Mouse (Mus musculus): ENCODE measurements around the gene Acvr1b.

The Acvr1b gene

GRCm38 (mm10) chr15:101251930-101252329 is 78.1 kb downstream of the Acvr1b start:
- DNase-seq (ENCODE audit: low spot score) = no peak

DNA sequence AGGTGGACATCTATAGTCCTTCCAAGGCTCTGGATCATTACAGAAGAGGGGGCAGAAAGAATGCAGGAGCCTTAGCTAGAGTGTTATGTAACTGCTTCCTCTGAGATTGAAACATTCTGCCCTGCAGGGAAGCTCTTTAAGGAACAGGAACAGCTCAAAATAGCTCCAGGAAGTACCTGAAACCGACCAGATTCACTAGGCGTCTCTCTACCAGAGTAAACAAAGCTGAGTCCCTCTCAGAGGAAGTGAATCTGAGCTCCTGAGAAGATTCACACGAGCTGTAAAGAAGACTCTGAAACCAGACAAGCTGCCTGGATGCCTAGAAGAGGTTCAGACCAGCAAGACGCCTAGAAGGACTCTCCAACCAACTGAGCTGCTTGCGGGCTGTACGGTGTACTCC is 78.7 kb downstream of the Acvr1b start:
- no peak for DNase-seq (ENCODE audit: low spot score)

DNA sequence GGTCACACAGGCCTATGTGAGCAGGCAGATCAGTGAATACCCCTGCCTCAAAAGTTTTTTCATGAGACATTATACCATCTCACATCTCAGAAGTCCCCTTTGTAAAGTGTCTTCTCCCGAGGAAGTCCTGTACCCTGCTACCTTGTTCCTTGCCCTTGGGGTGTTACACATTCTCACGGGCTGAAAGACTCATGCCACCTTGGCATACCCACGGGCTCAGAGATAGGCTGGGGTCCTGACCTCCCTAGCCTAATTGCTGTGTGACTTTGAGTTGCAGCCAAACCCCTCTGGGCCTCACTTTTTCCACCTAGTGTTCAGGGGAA is 79.7 kb downstream of the Acvr1b start:
- DNase-seq (ENCODE audit: low spot score) = no peak

DNA sequence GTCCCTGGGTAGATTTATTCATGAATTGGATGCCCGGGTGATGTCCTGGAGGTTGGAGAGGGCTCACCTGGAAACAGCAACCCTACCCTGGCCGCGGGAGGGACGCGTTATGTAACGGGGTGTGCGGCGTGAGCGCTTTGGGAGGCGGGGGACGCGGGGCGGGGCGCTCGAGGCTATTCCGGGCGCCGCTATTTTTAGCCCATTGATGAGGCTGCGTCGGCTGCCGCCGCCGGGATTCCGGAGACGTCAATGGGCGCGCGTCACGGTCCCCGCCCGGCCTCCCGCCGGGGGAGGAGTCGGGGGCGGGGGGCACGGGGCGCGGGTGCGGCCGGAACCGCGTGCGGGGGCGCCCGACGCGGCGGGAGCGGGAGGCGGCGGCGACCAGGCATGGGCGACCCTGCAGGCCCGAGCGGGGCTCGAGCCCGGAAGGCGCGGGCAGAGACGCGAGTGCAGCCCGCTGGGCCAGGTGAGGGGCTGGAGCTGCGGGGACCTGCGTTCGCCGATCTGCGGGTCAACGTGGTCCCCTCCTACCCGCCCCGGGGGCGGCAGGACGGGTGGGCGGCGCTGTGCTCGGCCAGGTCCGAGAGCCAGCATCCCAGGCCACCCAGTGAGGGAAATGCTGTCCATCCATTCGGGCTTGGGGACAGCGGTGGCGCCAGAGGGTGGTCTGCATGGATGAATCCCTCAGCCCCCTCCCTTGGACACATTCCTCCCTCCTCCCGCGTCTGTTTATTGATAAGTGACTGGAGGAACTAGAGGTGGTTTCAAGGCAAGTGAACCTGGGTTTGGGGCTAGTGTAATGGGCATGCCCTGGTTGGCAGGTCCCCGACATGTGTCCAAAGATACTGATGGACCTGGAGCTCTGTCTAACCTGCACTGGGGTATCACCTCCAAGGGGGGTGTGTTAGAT is 80.3 kb downstream of the Acvr1b start, which contains the start of gene Nr4a1:
Nr4a1 (plus strand) TSS at position 384 of the 910 bp plus-strand sequence.
- peak; percentile 70 for DNase-seq (ENCODE audit: low spot score)

GRCm38 (mm10) chr15:101255842-101256462 is 82.1 kb downstream of the Acvr1b start:
- DNase-seq (ENCODE audit: low spot score) = no peak

DNA sequence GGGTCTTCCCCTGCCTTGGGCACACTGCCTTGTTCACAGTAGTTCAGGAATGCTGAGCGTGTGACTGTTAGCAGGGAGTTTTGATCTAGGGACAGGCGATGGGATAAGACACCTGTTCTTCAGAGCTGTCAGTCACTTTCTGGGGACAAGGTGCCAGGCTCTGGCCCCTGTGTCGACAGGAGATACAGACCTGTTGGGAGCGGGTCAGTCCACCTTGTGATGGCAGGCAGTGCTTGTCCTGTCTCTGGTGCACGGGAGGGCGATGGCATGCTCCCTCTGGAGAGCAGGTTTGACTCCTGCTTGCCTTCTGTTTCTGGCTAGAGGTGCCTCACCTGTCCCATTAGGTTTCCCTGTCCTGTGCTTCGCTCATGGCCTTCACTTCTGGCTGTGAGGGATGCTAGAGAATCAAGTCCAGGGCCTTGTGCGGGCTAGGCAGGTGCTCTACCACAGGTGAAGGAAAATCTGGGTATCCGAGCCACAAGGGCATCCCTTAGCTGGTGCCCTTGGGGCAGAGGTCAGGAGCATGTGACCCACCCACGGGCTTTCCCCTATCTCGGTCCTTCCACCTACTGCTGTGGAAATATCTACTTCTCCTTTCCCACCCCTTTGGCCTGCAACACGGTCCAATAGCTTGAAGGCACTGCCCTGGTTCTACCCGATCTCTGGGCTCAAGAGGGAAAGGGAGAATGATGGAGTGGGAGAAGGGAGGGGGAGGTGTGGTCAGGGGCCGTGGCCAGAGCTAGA is 82.8 kb downstream of the Acvr1b start:
- DNase-seq (ENCODE audit: low spot score) = no peak

- DNase-seq (ENCODE audit: low spot score) = no peak
These were observed 84.6 kb downstream of the Acvr1b start for GRCm38 (mm10) chr15:101258420-101258819.

GRCm38 (mm10) chr15:101259922-101260321 is 86.1 kb downstream of the Acvr1b start:
- DNase-seq (ENCODE audit: low spot score) = no peak

- DNase-seq (ENCODE audit: low spot score) = peak; percentile 44
These were observed 86.5 kb downstream of the Acvr1b start for GRCm38 (mm10) chr15:101260387-101260786.

DNA sequence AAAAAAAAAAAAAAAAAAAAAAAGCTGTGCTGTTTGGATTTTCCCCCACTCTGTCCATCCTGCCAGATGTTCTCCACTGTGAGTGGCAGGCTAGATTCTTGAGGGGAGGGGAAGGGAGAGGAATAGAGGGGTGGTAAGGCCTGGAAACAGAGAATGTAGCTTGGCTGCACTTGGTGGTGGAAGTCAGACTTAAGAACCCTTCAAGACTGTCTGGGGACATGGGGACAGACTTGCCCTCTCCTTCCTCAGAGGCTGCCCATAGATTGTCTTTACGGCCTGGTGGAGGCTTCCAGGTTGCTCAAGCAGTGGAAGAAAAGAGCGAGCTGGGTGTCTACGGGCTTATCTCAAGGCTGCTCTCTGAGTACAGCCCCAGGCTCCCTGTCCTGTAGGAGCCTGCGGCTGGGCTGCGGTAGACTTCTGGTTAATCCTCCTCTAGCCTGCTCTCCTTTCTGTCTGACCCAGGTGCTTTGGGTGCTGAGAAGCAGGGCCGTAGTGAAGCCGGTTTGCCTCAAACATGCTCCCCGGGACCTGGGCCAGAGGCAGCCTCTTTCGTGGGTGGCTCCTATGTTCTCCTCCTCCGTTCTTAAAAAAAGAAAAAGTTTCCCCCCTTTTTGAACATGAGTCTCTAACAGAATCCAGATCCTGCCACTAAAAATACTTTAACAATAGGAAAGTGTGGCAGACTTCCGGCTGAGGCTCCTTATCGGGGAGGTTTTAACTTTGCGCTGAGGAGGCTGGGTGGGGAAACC is 87.2 kb downstream of the Acvr1b start:
- DNase-seq (ENCODE audit: low spot score) = no peak

GRCm38 (mm10) chr15:101262502-101262901 is 88.6 kb downstream of the Acvr1b start:
- DNase-seq (ENCODE audit: low spot score) = no peak
